Mouse (Mus musculus): ENCODE measurements around the gene Ptpn6. TPM values are rescaled to one million over a fixed set of nuclear protein-coding genes. Genes with fewer than 3 reads are reported as not detected.
"Not testable (repeated sequence)": the region's sequence is repeated elsewhere in the genome, so short reads cannot be mapped to it uniquely, and the experiment has no call there.

Gene Ptpn6
- polyA plus RNA-seq, 1 experiment from 2014 or later, result 5.6 TPM

GRCm38 (mm10) chr6:124688151-124688758 lies 50.3 kb downstream of the Ptpn6 start:
- WGBS, result 90% methylated on average over 8 of the region's 8 CpGs
- no peaks in the 10 kb centered on the region for H3K27me3 ChIP-seq
- H3K4me3 ChIP-seq, result no peak overlapping the region
- H3K4me2 ChIP-seq (replicated peaks), result no peak overlapping the region
- H3K27ac ChIP-seq (replicated peaks), result no peak overlapping the region
- no peaks in the 10 kb centered on the region for H3K36me3 ChIP-seq
- ATAC-seq (ENCODE audit: low FRiP score, low read depth), result no peak
- H3K4me1 ChIP-seq, result no peaks in the 10 kb centered on the region
- no peak overlapping the region for H3K9ac ChIP-seq (replicated peaks)
- no peaks in the 10 kb centered on the region for H3K9me3 ChIP-seq

GRCm38 (mm10) chr6:124686644-124687043 lies 51.9 kb downstream of the Ptpn6 start:
- H3K9me3 ChIP-seq; H3K27me3 ChIP-seq; H3K4me2 ChIP-seq (replicated peaks); H3K9ac ChIP-seq (replicated peaks); ATAC-seq (ENCODE audit: low FRiP score, low read depth); H3K4me3 ChIP-seq; H3K27ac ChIP-seq (replicated peaks); H3K36me3 ChIP-seq; H3K4me1 ChIP-seq: not testable (repeated sequence)
- WGBS, result 69% methylated on average over 1 of the region's 1 CpGs

GRCm38 (mm10) chr6:124685606-124686386 lies 52.7 kb downstream of the Ptpn6 start:
- 90% methylated on average over 12 of the region's 12 CpGs for WGBS
- no peak for ATAC-seq (ENCODE audit: low FRiP score, low read depth)
- Histone ChIP-seq H3K4me3 (no peak overlapping the region), H3K9me3 (no peaks in the 10 kb centered on the region), H3K27ac (replicated peaks) (no peak overlapping the region), H3K27me3 (no peaks in the 10 kb centered on the region), H3K4me2 (replicated peaks) (no peak overlapping the region), H3K9ac (replicated peaks) (no peak overlapping the region), H3K4me1 (no peaks in the 10 kb centered on the region), H3K36me3 (no peaks in the 10 kb centered on the region)

- H3K9me3 ChIP-seq, result no peaks in the 10 kb centered on the region
- H3K36me3 ChIP-seq, result no peaks in the 10 kb centered on the region
- no peak overlapping the region for H3K4me3 ChIP-seq
- H3K4me2 ChIP-seq (replicated peaks), result no peak overlapping the region
- no peaks in the 10 kb centered on the region for H3K27me3 ChIP-seq
- WGBS, result 92% methylated on average over 14 of the region's 14 CpGs
- no peak for ATAC-seq (ENCODE audit: low FRiP score, low read depth)
- no peak overlapping the region for H3K9ac ChIP-seq (replicated peaks)
- no peaks in the 10 kb centered on the region for H3K4me1 ChIP-seq
- no peak overlapping the region for H3K27ac ChIP-seq (replicated peaks)
Measured at GRCm38 (mm10) chr6:124683591-124684417, 54.7 kb downstream of the Ptpn6 start.

GRCm38 (mm10) chr6:124682291-124682690 lies 56.2 kb downstream of the Ptpn6 start:
- H3K9ac ChIP-seq (replicated peaks); H3K4me2 ChIP-seq (replicated peaks): not testable (repeated sequence)
- WGBS, result 62% methylated on average over 6 of the region's 6 CpGs

GRCm38 (mm10) chr6:124679486-124679885 lies 59.0 kb downstream of the Ptpn6 start:
- Histone ChIP-seq H3K36me3 (no peaks in the 10 kb centered on the region), H3K9ac (replicated peaks) (no peak overlapping the region), H3K27me3 (no peaks in the 10 kb centered on the region), H3K4me2 (replicated peaks) (no peak overlapping the region), H3K9me3 (no peaks in the 10 kb centered on the region), H3K4me3 (no peak overlapping the region), H3K27ac (replicated peaks) (no peak overlapping the region), H3K4me1 (no peaks in the 10 kb centered on the region)
- 86% methylated on average over 3 of the region's 3 CpGs for WGBS
- ATAC-seq (ENCODE audit: low FRiP score, low read depth), result no peak

More at GRCm38 (mm10) chr6:124682291-124682690, 56.2 kb downstream of the Ptpn6 start:
- not testable (repeated sequence) for ATAC-seq (ENCODE audit: low FRiP score, low read depth); H3K4me3 ChIP-seq; H3K9me3 ChIP-seq; H3K36me3 ChIP-seq; H3K4me1 ChIP-seq; H3K27me3 ChIP-seq; H3K27ac ChIP-seq (replicated peaks)

GRCm38 (mm10) chr6:124678769-124679168 lies 59.7 kb downstream of the Ptpn6 start:
- Histone ChIP-seq H3K4me2 (replicated peaks) (no peak overlapping the region), H3K9me3 (no peaks in the 10 kb centered on the region), H3K27ac (replicated peaks) (no peak overlapping the region), H3K4me1 (no peaks in the 10 kb centered on the region), H3K27me3 (no peaks in the 10 kb centered on the region), H3K36me3 (no peaks in the 10 kb centered on the region), H3K9ac (replicated peaks) (no peak overlapping the region), H3K4me3 (no peak overlapping the region)
- WGBS, result 93% methylated on average over 7 of the region's 7 CpGs
- no peak for ATAC-seq (ENCODE audit: low FRiP score, low read depth)

- ATAC-seq (ENCODE audit: low FRiP score, low read depth), result no peak
- Histone ChIP-seq H3K9ac (replicated peaks) (no peak overlapping the region), H3K9me3 (no peaks in the 10 kb centered on the region), H3K27ac (replicated peaks) (no peak overlapping the region), H3K27me3 (no peaks in the 10 kb centered on the region), H3K4me1 (no peaks in the 10 kb centered on the region; the same call in 1 of the 2 replicates), H3K4me3 (no peak overlapping the region), H3K4me2 (replicated peaks) (no peak overlapping the region), H3K36me3 (no peaks in the 10 kb centered on the region)
- WGBS, result 86% methylated on average over 6 of the region's 6 CpGs
Measured at GRCm38 (mm10) chr6:124676171-124676570, 62.3 kb downstream of the Ptpn6 start.

GRCm38 (mm10) chr6:124674591-124674990 lies 63.9 kb downstream of the Ptpn6 start:
- Histone ChIP-seq H3K36me3 (no peaks in the 10 kb centered on the region), H3K4me1 (no peaks in the 10 kb centered on the region; the same call in 1 of the 2 replicates), H3K27ac (replicated peaks) (no peak overlapping the region), H3K4me3 (no peak overlapping the region), H3K27me3 (no peaks in the 10 kb centered on the region), H3K9me3 (no peaks in the 10 kb centered on the region), H3K4me2 (replicated peaks) (no peak overlapping the region), H3K9ac (replicated peaks) (no peak overlapping the region)
- no peak for ATAC-seq (ENCODE audit: low FRiP score, low read depth)
- 96% methylated on average over 7 of the region's 7 CpGs for WGBS

GRCm38 (mm10) chr6:124673619-124674018 lies 64.9 kb downstream of the Ptpn6 start:
- H3K4me3 ChIP-seq, result no peak overlapping the region
- 91% methylated on average over 9 of the region's 9 CpGs for WGBS

GRCm38 (mm10) chr6:124672100-124672499 lies 66.4 kb downstream of the Ptpn6 start:
- Histone ChIP-seq H3K4me3 (no peak overlapping the region), H3K36me3 (no peaks in the 10 kb centered on the region), H3K27ac (replicated peaks) (no peak overlapping the region), H3K9me3 (no peaks in the 10 kb centered on the region), H3K4me2 (replicated peaks) (no peak overlapping the region), H3K4me1 (no peaks in the 10 kb centered on the region; the same call in 1 of the 2 replicates), H3K9ac (replicated peaks) (no peak overlapping the region), H3K27me3 (no peaks in the 10 kb centered on the region)
- ATAC-seq (ENCODE audit: low FRiP score, low read depth), result no peak
- WGBS, result 76% methylated on average over 6 of the region's 6 CpGs

More at GRCm38 (mm10) chr6:124673619-124674018, 64.9 kb downstream of the Ptpn6 start:
- ATAC-seq (ENCODE audit: low FRiP score, low read depth), result no peak
- Histone ChIP-seq H3K27ac (replicated peaks) (no peak overlapping the region), H3K36me3 (no peaks in the 10 kb centered on the region), H3K9me3 (no peaks in the 10 kb centered on the region), H3K9ac (replicated peaks) (no peak overlapping the region), H3K4me1 (no peaks in the 10 kb centered on the region; the same call in 1 of the 2 replicates), H3K27me3 (no peaks in the 10 kb centered on the region), H3K4me2 (replicated peaks) (no peak overlapping the region)

Data from midbrain, embryonic 12.5 days (tissue).